Mouse (Mus musculus) kidney, adult 11 months (tissue): ENCODE data around the gene Mink1.
"Not testable (repeated sequence)": the region's sequence is repeated elsewhere in the genome, so short reads cannot be mapped to it uniquely, and the experiment has no call there.

Source experiments
- DNase-seq: peaks from one replicate; pipeline ENCODE4 v3.0.0; 2022

The Mink1 gene

DNA sequence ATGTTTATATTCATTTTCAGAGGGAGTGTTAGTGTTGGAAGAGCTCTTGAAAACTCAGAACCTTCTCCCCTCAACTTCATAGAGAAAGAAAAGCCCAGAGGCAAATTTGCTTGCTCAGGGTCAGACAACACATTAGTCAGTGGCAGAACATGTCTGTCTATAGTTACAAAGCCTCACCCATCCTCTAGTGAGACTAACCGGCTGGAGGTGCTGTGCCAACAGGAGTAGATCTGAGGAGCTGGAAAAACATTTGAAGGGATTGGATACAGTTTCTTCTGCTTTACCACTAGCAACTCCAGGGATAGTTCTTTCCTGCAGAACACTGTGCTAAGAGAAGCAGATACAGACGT, 769 bp upstream of the Mink1 start:
- DNase-seq, result no peak

DNA sequence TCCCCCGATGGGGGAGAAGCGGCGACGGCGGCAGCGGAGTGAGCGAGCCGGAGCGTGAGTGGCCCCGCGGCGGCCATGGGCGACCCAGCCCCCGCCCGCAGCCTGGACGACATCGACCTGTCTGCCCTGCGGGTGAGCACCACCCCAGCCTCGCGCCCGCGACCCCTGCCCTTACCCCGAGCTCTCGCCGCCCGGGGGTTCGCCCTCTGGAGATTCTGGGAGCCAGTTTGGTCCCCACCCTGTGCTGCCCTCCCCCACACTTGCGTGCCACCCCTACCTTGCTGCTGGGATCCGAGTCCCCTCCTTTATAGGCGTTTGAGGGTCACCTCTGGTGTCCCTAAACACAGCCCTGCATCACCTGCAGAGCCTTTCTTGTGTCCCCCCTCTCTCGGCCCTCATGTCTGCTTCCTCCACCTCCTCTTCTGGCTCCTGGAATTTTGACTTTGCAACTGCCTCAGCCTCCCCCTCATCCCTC, 351 bp downstream of the Mink1 start:
- no peak for DNase-seq

DNA sequence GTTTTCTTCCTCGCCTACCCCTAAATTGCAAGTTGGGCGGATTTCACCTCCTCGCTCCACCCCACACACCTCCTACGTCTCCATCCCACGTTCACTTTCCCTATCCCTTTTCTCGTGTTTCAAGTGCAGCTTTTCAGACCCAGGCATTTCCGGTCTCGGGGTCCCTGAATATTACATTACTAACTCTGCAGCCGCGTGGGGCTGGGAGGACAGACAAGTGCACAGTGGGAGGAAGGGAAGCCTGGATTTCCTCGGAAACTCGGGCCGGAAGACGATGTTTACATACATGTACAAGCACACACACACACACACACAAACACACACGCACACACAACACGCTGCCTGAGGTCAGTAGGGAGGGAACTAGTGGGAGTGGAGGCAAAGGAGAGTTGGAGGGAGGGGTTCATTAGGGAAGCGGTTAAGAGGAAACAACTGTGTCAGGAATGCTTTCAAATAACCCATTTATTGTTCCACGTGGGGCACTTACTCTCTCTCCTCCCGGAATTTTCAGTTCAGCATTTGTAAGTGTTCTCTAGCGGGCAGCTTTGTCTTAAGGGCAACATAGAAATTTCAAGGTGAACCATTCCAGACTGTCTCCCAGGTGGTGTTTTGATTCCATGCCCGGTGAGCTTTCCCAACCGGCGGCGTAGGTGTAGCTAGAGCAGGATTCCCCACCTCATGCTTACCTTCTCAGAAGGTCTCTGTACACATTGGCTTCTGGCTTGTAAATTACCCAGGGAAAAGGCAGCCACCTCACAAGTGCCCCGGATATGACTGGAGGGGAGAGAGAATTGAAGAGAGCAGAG, 992 bp downstream of the Mink1 start:
- DNase-seq, result peak; percentile 66

DNA sequence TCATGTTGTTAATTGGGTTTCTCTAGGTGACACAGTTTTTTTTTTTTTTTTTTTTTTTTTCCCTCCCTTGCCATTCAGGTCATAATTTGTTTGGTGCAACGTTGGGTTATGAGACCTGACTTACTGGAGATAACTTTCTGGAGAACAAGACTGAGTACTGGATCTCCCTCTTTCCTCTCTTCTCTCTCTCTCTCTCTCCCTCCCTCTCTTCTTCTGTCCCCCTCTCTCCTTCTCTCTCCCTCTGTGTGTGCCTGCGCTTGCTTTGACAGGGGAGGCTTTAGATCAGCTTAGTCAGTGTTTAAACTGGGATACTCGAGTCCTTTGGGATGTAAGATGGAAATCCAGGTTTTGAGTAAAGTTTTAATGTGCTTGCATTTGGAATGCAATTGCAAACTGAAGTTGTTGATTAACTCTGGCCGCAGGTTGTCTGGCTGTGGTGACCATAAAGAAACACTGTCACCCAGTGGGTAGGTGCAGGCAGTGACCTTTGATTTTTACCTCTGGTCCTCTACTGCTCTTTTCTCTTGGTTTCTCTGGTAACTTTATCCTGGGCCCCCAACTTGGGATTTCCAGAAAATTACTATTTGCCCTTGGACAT, 1.7 kb downstream of the Mink1 start:
- peak; percentile 78 for DNase-seq

DNA sequence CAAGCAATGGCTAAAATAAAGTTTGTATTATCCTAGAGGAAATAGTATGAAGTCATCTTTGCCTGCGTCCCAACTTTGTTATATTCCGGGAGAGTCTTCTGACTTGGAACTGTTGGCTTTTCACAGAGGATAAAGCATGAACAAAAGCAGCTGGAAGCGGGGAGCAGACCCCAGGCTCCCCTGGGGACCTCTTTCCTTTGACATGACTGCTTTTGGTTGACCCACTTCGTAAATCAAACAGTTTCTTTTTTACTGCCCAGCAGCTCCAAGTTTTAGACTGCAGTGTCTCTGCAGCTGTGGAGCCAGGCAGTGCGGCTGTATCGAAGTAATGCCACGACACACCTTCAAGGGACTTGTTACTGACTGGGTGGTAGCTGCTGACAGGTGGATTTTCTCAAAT, 3.9 kb downstream of the Mink1 start:
- no peak for DNase-seq

DNA sequence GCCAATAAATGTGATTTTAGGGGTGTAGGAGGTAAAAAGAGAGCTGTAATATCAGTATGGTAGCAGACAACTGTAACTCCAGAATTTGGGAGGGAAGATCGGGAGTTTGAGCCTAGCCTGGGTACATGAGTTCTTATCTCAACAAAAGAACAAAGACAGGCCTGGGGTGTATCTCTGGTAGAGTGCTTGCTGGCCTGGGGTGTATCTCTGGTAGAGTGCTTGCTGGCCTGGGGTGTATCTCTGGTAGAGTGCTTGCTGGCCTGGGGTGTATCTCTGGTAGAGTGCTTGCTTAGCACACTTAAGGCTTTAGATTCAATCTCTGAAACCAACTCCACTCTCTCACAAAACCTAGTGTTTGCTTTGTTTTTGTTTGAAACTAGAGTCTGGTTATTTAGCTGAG, 7.9 kb downstream of the Mink1 start:
- DNase-seq, result not testable (repeated sequence)

DNA sequence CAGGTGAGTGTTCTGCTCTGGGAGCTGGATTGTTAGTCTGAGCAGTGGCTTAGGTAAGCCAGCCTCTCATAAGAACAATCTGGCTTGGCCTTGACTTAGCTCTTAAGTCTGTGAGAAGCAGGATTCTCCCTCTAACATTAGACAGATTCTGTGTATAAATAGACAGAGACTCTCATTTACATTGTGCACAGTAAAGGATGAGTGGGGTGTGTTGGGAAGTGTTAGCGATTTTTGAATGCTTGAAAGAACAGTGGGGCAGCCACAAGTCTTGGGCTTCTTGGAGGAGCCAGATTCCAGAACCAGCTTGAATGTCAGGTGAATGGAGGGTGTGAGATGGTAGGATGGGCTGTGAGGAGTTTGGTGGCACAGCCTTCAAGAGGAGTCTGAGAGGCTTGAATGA, 9.0 kb downstream of the Mink1 start:
- no peak for DNase-seq

DNA sequence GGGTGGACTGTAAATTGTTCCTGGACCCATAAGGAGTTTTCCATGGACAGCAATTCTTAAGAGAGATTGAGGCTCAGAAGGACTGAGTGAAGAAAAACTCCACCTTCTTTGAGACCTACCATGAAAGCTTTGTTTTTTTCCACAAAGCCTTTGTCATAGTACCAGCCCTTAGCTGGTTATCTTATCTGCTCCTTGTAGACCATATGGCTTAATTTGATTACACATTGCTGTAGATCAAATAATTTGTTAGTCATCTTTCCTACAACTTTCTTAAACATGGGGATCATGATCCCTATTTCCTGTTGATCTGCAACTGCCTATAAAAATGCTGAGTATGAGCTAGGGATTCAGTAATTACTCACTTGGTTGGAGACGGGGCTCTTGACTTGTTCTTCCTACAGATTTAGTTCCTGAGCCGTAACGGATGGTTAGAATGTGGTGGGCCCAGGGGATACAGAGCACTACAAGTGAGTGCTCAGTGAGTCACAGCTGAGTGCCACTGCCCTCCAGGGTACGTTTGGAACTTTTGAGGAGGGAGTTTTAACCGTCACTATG, 9.7 kb downstream of the Mink1 start:
- DNase-seq, result no peak

DNA sequence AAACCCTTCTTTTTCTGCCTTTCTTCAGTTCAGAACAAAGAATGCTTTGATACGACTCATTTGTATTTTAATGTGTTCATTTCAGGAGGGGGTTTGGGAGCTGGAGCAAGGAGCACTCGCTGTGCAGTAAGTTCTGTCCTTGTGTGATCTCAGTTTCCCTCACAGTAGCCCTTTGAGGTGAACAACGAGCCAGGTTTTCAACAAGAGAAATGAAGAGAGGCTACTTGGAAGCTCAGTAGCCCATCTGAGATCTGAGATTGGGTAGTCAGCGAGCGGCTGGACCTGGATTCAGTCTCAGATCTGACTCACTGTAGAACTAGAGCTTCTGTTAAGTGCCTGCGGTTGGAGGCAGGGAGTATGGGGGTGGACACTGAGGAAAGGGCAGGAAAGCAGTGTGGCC, 11.2 kb downstream of the Mink1 start:
- DNase-seq, result no peak

DNA sequence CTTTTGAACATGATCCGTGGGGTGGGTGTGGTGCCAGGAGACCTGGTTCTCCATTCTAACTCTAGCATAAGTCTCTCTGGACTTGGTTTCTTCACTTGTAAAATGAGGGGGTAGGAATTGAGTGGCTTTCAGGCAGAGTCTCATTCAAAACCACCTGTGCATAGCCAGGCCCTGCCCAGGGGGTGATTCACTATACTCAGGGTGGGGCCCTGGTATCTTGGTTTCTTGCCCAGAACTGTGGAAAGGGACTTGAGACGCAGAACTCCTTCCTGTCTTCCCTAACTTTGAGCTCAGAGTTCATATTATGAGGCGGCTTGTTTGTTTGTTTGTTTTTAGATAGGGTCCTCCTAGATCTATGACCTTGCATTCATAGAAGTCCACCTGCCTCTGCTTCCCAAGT, 14.5 kb downstream of the Mink1 start:
- no peak for DNase-seq

DNA sequence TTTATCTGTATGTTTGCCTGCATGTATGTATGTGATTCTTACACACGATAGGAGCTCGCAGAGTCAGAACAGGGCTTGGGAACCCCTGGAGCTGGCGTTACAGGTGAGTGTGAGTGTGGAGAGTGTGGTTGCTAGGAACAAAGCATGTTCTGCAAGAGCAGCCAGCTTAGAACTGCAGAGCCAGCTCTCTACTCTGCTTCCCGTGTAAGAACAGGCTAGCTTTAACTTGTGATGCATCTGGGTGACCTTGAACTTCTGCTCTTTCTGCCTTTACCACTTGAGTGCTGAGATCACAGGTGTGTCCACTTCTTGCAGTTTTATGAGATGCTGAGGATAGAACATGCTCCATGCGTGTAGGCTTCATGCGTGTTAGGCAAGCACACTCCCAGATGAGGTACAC, 16.3 kb downstream of the Mink1 start:
- no peak for DNase-seq

DNA sequence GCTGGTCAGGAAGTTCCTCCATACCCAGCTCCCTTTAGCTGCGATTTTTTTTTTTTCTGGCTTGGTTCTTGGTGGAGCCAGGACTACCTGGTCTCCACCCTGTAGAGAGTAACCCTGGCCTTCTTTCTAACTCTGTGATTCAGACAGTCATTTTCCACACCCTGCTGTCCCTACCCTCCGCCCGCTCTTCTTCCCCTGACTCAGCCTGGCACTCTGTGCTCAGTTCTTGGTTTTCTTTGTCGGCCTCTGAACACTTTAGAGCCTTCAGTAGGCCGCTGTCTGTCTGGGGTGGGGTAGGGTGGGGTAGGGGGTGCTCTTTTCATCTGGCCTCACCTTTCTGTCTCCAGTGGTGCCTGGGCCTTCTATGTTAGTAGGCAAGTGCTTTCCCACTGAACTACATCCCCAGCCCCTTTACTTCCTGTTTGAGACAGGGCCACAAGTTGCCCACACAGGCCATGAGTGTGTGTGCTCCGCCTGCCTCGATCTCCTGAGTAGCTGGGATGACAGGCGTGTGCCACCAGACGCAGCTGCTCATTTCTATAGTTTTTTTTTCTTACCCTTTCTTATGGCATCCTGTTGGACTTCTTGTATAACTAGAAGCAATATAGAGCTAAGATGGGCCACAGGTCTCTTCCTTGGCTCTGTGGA, 17.2 kb downstream of the Mink1 start:
- no peak for DNase-seq

DNA sequence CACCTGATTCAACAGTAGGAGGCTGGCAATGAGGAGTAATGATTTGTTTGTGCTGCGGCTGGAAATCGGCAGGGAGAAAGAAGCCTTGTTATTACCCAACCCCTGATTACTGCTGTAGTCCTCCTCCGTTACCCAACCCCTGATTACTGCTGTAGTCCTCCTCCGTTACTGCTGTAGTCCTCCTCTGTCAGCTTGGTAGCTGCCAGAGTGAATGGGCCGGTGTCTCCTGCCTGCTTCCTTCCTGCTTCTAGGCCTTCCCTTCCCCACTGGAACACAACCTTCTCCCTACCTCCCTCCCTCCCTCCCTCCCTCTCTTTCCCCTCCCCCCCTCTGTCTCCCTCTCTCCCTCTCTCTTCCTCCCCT, 17.7 kb downstream of the Mink1 start:
- no peak for DNase-seq

DNA sequence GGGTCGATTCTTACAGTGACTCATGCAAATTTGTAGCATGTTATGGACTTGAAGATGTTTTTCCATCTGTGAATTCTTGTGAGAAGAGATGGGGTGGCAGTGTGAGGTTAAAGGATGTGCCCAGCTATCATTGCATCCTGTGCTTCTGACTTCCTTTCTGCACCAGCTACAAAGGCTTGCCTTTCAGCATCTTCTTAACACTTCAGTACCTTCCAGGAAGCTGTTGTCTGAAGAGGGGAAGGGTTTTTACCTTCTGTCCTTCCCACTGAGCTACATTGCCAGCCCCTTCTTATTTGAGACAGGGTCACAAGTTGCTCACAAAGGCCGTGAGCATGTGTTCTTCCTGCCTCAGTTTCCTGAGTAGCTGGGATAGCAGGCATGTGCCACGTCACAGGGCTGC, 18.2 kb downstream of the Mink1 start:
- no peak for DNase-seq

DNA sequence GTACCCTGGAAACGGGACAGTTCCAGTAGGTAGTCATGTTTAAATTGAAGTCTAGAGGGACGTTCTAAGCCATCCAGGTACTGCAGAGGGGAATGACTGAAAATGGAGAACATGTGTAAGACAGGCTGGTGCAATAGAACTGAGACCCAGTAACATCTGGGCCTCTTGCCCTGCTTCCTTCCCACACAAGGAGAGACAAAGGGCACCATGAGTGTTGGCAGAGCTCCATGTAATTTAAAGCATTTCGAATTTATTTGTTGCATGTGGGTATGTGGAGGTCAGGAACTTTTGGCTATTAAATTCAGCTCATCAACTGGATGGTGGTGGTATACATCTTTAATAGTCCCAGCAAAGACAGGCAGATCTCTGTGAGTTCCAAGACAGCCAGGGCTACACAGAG, 19.5 kb downstream of the Mink1 start:
- no peak for DNase-seq

DNA sequence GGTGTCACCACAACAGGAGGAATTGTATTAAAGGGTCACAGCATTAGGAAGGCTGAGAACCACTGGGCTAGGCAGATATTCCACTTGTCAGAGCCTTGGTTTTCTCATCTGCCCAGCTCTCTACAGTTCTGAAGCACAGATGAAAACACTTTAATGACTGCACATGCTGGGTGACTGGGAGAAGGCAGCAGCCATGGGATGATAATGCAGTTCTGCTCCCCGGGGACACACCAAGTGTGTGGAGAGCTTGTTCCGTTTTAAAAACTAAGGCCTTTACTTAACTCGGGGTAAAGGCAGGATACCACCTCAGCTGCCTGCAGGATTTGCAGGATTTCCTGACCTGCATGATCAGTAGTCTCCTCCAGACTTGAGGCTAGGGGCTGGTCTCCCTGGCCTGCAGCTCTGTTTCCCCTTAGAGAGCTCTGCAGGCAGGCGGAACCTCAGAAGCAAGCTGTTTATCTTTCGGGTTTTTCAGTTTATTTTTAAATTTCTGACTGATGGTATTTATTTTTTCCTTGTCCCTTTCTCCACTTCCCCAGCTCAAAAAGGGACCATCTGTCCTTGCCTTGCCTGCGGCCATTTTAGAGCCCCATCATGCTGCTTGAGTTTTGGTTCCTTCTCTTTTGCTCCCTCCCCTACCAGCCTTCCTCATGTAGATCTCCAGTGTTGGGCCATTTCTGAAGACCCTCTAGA, 20.5 kb downstream of the Mink1 start:
- no peak for DNase-seq

DNA sequence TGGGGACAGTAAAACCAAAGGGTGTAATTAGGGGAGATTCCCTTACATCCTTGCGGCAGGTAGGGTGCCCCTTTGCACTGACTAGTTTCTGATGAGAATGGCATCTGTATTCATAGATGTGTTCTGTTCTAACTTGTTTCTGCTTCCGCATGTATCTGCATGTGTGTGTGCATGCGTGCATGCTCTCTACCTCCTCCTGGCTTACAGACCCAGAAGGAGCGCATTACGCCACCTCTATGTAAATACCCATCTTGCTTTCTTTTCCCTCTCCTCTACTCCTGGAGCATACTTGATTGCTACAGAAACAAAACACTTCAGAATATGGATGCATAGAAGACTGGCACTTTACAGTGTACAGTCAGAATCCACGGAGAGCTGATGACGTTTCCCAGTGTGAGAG, 21.1 kb downstream of the Mink1 start:
- no peak for DNase-seq

DNA sequence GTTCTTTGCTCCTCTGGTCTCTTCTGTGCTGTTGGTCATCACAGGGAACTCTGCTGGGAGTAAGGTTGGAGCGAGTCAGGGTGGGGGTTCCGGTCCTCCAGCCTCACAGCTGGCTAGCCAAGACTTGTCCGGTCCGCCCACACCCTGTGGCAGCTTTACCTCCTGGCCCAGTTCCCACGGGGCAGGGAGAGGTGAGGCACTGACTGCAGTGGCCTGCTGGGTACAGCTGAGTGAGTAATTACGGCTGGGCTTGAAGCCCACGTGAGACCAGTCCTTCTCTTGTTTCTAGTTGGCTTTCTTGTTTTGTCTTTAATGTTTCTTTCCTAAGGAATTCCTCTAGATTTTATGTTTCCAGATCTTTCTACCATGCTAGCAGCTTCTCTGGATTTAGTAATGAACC, 22.8 kb downstream of the Mink1 start:
- peak; percentile 72 for DNase-seq

DNA sequence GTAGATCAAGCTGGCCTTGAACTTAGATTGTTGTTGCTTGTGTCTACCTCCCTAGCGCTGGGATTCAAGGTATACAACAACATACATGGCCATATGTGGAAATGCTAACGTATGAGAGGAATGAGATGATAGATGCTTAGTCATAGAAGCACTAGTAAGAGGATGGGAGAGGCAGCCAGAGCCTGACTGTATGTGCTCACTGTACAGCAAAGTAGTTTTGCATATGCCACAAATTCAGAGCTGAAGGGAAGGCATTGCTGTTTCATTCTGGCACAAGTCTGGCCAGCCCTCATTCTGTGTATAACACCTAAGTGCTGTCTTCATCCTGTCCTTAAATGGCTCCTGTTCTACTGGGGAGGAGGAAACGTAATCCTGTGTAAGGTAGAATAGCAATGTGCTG, 23.6 kb downstream of the Mink1 start:
- DNase-seq, result no peak

DNA sequence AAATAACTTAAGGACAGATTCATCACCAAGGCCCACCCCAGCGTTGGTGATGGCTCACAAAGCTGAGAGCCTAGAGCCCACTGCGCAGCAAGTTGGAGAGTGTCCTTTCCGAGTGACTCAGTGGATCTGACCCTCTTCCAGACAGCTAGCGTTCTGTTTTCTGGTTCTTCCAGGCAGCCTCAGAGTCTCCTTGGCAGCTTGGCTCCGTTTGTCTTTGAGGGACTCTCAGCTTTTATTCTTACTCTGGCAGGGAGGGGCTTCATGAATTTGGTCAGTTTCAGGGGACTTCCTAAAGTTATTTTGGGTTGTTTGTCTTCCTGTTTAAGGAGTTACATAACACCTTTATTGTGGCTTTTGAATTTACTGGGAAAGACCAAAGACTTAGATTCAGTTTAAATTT, 24.3 kb downstream of the Mink1 start:
- DNase-seq, result no peak

DNA sequence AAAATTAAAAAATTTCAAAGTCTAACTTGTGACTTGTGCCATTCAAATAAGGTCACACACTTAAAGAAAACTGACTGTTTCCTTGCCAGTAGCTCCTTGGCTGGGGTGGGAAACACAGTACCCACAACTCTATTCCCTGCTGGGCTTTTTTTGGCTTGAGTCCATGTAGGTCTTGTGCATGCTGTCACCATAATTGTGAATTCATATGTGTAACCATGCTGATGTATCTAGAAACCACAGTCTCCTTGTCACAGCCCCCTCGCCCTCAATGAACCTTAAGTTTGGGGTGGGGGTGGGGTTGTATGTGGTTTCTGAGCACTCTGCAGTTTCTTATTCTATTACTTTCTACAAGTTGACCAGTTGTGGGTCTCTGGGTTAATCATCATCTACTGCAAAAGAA, 29.1 kb downstream of the Mink1 start:
- no peak for DNase-seq

DNA sequence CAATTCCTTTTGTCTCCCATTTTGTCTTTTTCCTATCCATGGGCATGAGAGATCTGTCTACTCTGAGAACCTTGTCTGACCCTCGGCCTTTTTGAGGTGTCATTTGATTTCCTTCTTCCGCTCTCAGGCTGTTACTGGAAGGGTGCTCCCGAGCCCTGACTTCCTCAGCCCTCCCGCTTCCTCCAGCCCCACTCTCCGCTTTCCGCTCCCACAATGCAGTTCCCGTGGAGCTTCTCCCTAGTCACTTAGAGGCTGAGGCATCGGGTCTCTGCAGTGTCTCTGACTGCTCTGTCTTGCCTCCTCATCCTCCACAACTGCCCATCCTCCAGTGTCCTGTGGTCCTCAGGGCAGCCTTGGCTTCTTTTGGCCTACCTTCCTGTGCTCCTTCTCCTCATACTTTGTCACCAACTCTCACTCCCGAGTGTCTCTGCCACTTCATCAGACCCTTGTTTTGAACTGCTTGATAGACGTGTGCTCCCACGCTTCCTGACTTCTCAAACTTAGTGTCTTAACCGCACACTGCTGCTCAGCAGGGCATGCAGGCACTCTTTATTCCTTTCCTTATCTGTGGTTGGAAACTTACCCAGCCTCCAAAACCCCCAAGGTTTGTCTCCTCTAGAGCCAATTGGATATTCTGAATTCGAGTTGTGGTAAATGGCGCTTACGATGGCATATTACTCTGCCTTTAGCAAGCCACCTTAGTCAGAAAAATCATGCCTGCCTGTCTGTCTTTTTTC, 31.7 kb downstream of the Mink1 start:
- DNase-seq, result peak; percentile 43

DNA sequence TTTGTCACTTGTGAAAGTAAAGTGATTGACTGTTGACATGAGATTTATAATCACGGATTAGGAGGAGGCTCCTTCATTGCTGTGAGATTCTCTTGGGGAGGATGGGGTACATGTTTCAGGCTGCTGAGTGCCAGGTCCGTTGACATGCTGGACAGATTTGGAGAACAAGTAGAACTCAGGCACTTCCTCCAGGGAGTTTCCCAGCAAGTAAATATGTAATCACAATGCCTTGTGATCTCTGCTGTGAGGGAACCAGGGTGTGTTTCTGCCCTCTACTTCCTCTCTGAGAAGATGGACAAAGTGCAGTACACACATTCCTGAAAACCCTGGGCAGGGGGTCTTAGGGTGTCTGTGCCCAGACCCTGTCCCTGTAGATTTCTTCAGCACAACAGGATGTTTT, 33.0 kb downstream of the Mink1 start:
- DNase-seq, result peak; percentile 25
